Mouse (Mus musculus) embryonic fibroblast, embryonic 13.5 days (primary cell): ENCODE data around the gene Dgki. TPM values are rescaled to one million over a fixed set of nuclear protein-coding genes. Genes with fewer than 3 reads are reported as not detected.

Source experiments
- H3K27ac ChIP-seq: 2 replicates; pipeline ENCODE4 v1.5.1; 2012; ENCODE audit warnings: low read length, control low read depth, inconsistent platforms; ENCODE audit not compliant: insufficient read depth
- H3K4me1 ChIP-seq: 2 replicates; pipeline ENCODE4 v1.6.1; 2011; ENCODE audit warnings: low read length; ENCODE audit not compliant: control insufficient read depth, insufficient read depth
- H3K4me3 ChIP-seq: 2 replicates; pipeline ENCODE4 v1.5.1; 2011; ENCODE audit warnings: mild to moderate bottlenecking, control low read depth, low read length; ENCODE audit not compliant: insufficient read depth
- CTCF ChIP-seq: IDR thresholded peaks from 2 replicates; pipeline ENCODE4 v1.5.1; 2011; ENCODE audit warnings: mild to moderate bottlenecking, control low read depth, low read length, moderate library complexity, borderline replicate concordance; ENCODE audit not compliant: insufficient read depth
- POLR2A ChIP-seq: IDR thresholded peaks from 2 replicates; pipeline ENCODE4 v1.6.1; 2011; ENCODE audit warnings: low read depth, mild to moderate bottlenecking, control low read depth, low read length, moderate library complexity
- polyA plus RNA-seq: library from polyadenylated mRNA; stranded (reverse); fragments of >200 nt; gene quantifications from 2 replicates; pipeline ENCODE4 v1.2.4, GENCODE M21; 2011; ENCODE audit warnings: low read depth; ENCODE audit not compliant: missing spikeins, insufficient read length

Dgki gene
- polyA plus RNA-seq, 1 experiment = 0.33 TPM

GRCm38 (mm10) chr6:36891820-36892219 is 408.2 kb downstream of the Dgki start:
- Histone ChIP-seq H3K4me3 (no peak overlapping the region), H3K4me1 (peaks cover 10% of the 10 kb centered on the region; the same call in 1 of the 2 replicates)
- no peak for TF ChIP-seq POLR2A
- no peak for TF ChIP-seq CTCF

GRCm38 (mm10) chr6:36890776-36891175 is 409.2 kb downstream of the Dgki start:
- Histone ChIP-seq H3K4me3 (no peak overlapping the region), H3K27ac (peak overlapping the region; percentile 42), H3K4me1 (peaks cover 5% of the 10 kb centered on the region; the same call in 1 of the 2 replicates)
- TF ChIP-seq POLR2A (no peak), CTCF (no peak)

More at GRCm38 (mm10) chr6:36891820-36892219, 408.2 kb downstream of the Dgki start:
- peak overlapping the region; percentile 4; the same call in 1 of the 2 replicates for H3K27ac ChIP-seq

- H3K27ac ChIP-seq = peak overlapping the region; percentile 88
- peaks cover 5% of the 10 kb centered on the region; the same call in 1 of the 2 replicates for H3K4me1 ChIP-seq
- TF ChIP-seq CTCF = no peak
- no peak for TF ChIP-seq POLR2A
- no peak overlapping the region for H3K4me3 ChIP-seq
These were observed 409.7 kb downstream of the Dgki start for GRCm38 (mm10) chr6:36890296-36890695.

GRCm38 (mm10) chr6:36881309-36881708 is 418.7 kb downstream of the Dgki start:
- no peak overlapping the region for H3K4me3 ChIP-seq
- H3K27ac ChIP-seq = peak overlapping the region; percentile 18; the same call in 1 of the 2 replicates
- H3K4me1 ChIP-seq = peaks cover 5% of the 10 kb centered on the region; the same call in 1 of the 2 replicates
- TF ChIP-seq POLR2A (no peak), CTCF (no peak)

DNA sequence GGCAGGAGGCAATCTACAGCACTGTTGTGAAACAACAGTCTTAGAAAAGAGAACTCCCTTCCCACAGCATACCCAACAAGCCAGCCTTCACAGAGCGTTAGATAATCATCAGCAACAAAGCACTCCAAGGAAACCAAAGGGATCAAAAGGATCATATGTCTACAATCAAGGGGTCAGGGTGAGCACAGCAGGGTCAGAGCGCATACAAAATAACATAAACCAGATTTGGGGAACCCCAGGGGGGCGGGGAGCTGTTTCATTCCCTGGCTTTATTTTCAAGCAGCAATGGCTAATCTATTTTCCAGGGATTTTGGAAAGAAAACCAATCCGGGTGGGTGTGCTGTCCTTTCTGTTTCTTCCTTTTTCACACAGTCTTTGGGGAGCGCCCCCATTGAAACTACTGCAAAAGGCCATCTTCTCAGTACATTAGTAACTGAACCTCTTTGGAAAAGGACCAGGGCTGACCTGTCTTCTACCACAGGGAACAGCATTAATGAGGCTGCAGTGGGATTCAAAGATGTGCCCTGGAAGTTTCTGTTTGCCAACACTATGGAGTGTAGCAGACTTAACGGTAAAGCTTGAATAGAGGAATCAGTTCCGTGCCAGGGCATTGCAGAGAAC is 419.2 kb downstream of the Dgki start:
- H3K4me3 ChIP-seq = no peak overlapping the region
- H3K27ac ChIP-seq = peak overlapping the region; percentile 18; the same call in 1 of the 2 replicates
- TF ChIP-seq CTCF (no peak), POLR2A (no peak)
- peaks cover 7% of the 10 kb centered on the region for H3K4me1 ChIP-seq

GRCm38 (mm10) chr6:36877399-36877798 is 422.6 kb downstream of the Dgki start:
- no peak for TF ChIP-seq CTCF
- no peak for TF ChIP-seq POLR2A
- Histone ChIP-seq H3K4me3 (no peak overlapping the region), H3K27ac (no peak overlapping the region), H3K4me1 (peaks cover 8% of the 10 kb centered on the region)

DNA sequence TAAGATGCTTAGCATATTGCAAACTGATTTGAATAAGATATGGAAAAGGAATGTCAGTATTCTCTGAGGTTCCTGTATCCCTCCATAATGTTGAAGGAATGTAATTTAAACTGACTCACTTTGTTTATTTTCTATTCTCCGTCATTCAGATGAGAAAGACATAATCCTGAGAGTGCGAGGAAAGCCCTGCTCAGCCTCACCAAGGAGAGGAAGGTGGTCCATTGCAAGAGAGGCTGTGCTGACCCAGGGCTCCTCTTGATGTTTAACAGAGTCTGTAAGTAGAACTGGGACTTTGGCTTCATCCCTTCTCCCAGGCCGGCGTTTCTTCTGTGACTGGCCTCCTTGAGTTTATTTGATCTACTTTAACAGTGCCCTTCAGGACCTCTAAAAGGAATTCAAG is 423.6 kb downstream of the Dgki start:
- peak overlapping the region; percentile 30 for H3K27ac ChIP-seq
- peaks cover 8% of the 10 kb centered on the region for H3K4me1 ChIP-seq
- H3K4me3 ChIP-seq = no peak overlapping the region
- TF ChIP-seq CTCF (no peak), POLR2A (no peak)

- TF ChIP-seq CTCF (no peak), POLR2A (no peak)
- Histone ChIP-seq H3K4me3 (no peak overlapping the region), H3K27ac (0 out of 2 replicates have a peak overlapping the region, but pooled peaks have one; percentile 40), H3K4me1 (peaks cover 8% of the 10 kb centered on the region)
These were observed 424.1 kb downstream of the Dgki start for GRCm38 (mm10) chr6:36875926-36876325.

DNA sequence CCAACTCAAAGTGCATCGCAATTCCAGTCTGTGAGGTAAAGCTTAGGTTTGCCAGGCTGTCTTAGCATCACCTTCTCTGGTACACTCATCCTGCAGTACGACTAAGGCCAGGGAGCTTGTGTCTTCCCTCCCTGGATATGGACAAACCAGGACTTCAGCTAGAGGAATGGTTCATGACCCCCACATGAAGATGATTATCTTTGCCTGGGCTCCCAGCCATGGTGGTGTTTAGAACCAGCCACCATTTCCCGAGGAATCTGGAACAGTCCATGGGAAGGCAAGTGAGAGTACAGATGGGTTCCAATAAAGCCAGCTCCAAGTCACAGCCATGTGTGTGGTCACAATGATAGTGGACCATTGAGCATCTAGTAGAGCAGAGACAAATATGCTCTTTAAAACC is 427.1 kb downstream of the Dgki start:
- TF ChIP-seq CTCF (no peak), POLR2A (no peak)
- no peak overlapping the region for H3K4me3 ChIP-seq

GRCm38 (mm10) chr6:36868217-36868616 is 431.8 kb downstream of the Dgki start:
- no peak overlapping the region for H3K27ac ChIP-seq
- TF ChIP-seq CTCF (no peak), POLR2A (no peak)
- H3K4me1 ChIP-seq = no peaks in the 10 kb centered on the region; the same call in 1 of the 2 replicates
- no peak overlapping the region for H3K4me3 ChIP-seq

More for the DNA sequence above, 427.1 kb downstream of the Dgki start:
- Histone ChIP-seq H3K4me1 (peaks cover 8% of the 10 kb centered on the region), H3K27ac (no peak overlapping the region)
